In genomic region chr5:115031576-115031975, GRCm38 (mm10) we compare ENCODE assay signal across 26 mouse cellular contexts.
"Had no signal": no experiment of that assay in that cellular context is flagged by ENCODE, and none has a peak within 500 bp of the region (broad histone marks: within the 10 kb centered on the region; RNA-seq: fewer than 3 reads in every experiment).

No protein-coding gene starts in this region.

- H3K27me3 ChIP-seq: heart, embryonic 13.5 days; heart, embryonic 15.5 days; hindbrain, embryonic 12.5 days; intestine, embryonic 15.5 days; kidney, embryonic 15.5 days; limb, embryonic 12.5 days; liver, embryonic 12.5 days; liver, embryonic 15.5 days had no signal

- H3K27ac ChIP-seq: heart, adult 2 months; heart, embryonic 13.5 days; heart, embryonic 15.5 days; hindbrain, embryonic 10.5 days; hindbrain, embryonic 12.5 days; hindbrain, embryonic 14.5 days; intestine, embryonic 15.5 days; kidney, embryonic 15.5 days; kidney, postnatal 0 days; layer of hippocampus, adult 2 months; left cerebral cortex, adult 2 months; limb, embryonic 10.5 days; limb, embryonic 12.5 days; liver, embryonic 12.5 days; liver, embryonic 15.5 days had no signal

- DNase-seq: gastrocnemius, postnatal 14 days; gastrocnemius, postnatal 36 days; heart, adult 2 months; heart, postnatal 4 days; kidney, adult 11 months; kidney, adult 2 months; kidney, adult 9 months; kidney, postnatal 14 days; kidney, postnatal 36 days had no signal

- H3K9ac ChIP-seq: heart, embryonic 13.5 days; heart, embryonic 15.5 days; hindbrain, embryonic 12.5 days; hindbrain, embryonic 14.5 days; intestine, embryonic 15.5 days; kidney, embryonic 15.5 days; limb, embryonic 12.5 days; liver, embryonic 12.5 days; liver, embryonic 15.5 days had no signal

- H3K4me2 ChIP-seq: heart, embryonic 11.5 days; heart, embryonic 13.5 days; heart, embryonic 15.5 days; hindbrain, embryonic 12.5 days; hindbrain, embryonic 14.5 days; intestine, embryonic 15.5 days; kidney, embryonic 15.5 days; limb, embryonic 12.5 days; liver, embryonic 12.5 days; liver, embryonic 15.5 days had no signal

- H3K36me3 ChIP-seq: heart, embryonic 15.5 days; hindbrain, embryonic 12.5 days; intestine, embryonic 15.5 days; kidney, embryonic 15.5 days had no signal

- H3K4me1 ChIP-seq: hindbrain, embryonic 12.5 days; limb, embryonic 10.5 days had no signal

- ATAC-seq: hindbrain, embryonic 16.5 days; inflammation-experienced regulatory T-cells, adult 6 months; intestine, embryonic 15.5 days; liver, embryonic 12.5 days had no signal

- H3K9me3 ChIP-seq: heart, embryonic 13.5 days; heart, embryonic 15.5 days; hindbrain, embryonic 10.5 days; hindbrain, embryonic 12.5 days; intestine, embryonic 15.5 days; kidney, embryonic 15.5 days; limb, embryonic 10.5 days; limb, embryonic 12.5 days; liver, embryonic 12.5 days; liver, embryonic 15.5 days had no signal

- H3K4me3 ChIP-seq: heart, adult 2 months; heart, embryonic 13.5 days; heart, embryonic 15.5 days; hindbrain, embryonic 10.5 days; hindbrain, embryonic 12.5 days; intestine, embryonic 15.5 days; kidney, embryonic 15.5 days; layer of hippocampus, adult 2 months; left cerebral cortex, adult 2 months; limb, embryonic 10.5 days; limb, embryonic 12.5 days; liver, embryonic 12.5 days; liver, embryonic 15.5 days had no signal
